Mouse (Mus musculus): ENCODE data around the gene Rslcan18. TPM values are rescaled to one million over a fixed set of nuclear protein-coding genes. Genes with fewer than 3 reads are reported as not detected.
A peak's percentile ranks its signal among the peaks of the same experiment; 100 is the strongest.
"Not testable (repeated sequence)": the region's sequence is repeated elsewhere in the genome, so short reads cannot be mapped to it uniquely, and the experiment has no call there.

Rslcan18 gene
- polyA plus RNA-seq (2015; fragmentation: Nextera tagmentation; extraction: Ambion mirVana) = 0.10 TPM in 1 of 2 replicates, not detected in the other

GRCm38 (mm10) chr13:67116163-67116562 is at the start of gene Rslcan18:
Gene Rslcan18, minus strand, starts transcription at chr13:67116263.
- not testable (repeated sequence) for H3K4me2 ChIP-seq (ENCODE audit: low read length); H3K36me3 ChIP-seq (ENCODE audit: control insufficient read depth, insufficient read depth); H3K9me3 ChIP-seq (ENCODE audit: control insufficient read depth, low read length); H3K27me3 ChIP-seq (replicated peaks; ENCODE audit: control insufficient read depth, insufficient read depth, low read length); H3K4me3 ChIP-seq (replicated peaks; ENCODE audit: low read length); H3K9ac ChIP-seq (replicated peaks; ENCODE audit: low read depth, low read length); ATAC-seq; H3K4me1 ChIP-seq (replicated peaks; ENCODE audit: control insufficient read depth, insufficient read depth, low read length); H3K27ac ChIP-seq (ENCODE audit: low read length)
- WGBS = 93% methylated on average over 8 of the region's 8 CpGs

GRCm38 (mm10) chr13:67128038-67128721 is 12.1 kb upstream of the Rslcan18 start:
- Histone ChIP-seq H3K4me2 (ENCODE audit: low read length) (peak overlapping the region; percentile 82), H3K9ac (replicated peaks; ENCODE audit: low read depth, low read length) (peak overlapping the region; percentile 66), H3K4me1 (replicated peaks; ENCODE audit: control insufficient read depth, insufficient read depth, low read length) (0 out of 2 replicates have a peak, but pooled peaks cover 5% of the 10 kb centered on the region), H3K4me3 (replicated peaks; ENCODE audit: low read length) (peak overlapping the region; percentile 77), H3K9me3 (ENCODE audit: control insufficient read depth, low read length) (no peaks in the 10 kb centered on the region), H3K36me3 (ENCODE audit: control insufficient read depth, insufficient read depth) (no peaks in the 10 kb centered on the region), H3K27me3 (replicated peaks; ENCODE audit: control insufficient read depth, insufficient read depth, low read length) (no peaks in the 10 kb centered on the region), H3K27ac (ENCODE audit: low read length) (peak overlapping the region; percentile 47; the same call in 1 of the 2 replicates)
- ATAC-seq = peak; percentile 99
- 1% methylated on average over 18 of the region's 18 CpGs for WGBS

GRCm38 (mm10) chr13:67127507-67127906 is 11.4 kb upstream of the Rslcan18 start:
- not testable (repeated sequence) for H3K9ac ChIP-seq (replicated peaks; ENCODE audit: low read depth, low read length)
- ATAC-seq = peak; percentile 17

GRCm38 (mm10) chr13:67124460-67124859 is 8.4 kb upstream of the Rslcan18 start:
- H3K9ac ChIP-seq (replicated peaks; ENCODE audit: low read depth, low read length) = no peak overlapping the region
- H3K27ac ChIP-seq (ENCODE audit: low read length) = no peak overlapping the region
- H3K4me3 ChIP-seq (replicated peaks; ENCODE audit: low read length) = no peak overlapping the region
- no peaks in the 10 kb centered on the region for H3K27me3 ChIP-seq (replicated peaks; ENCODE audit: control insufficient read depth, insufficient read depth, low read length)
- 0 out of 2 replicates have a peak, but pooled peaks cover 5% of the 10 kb centered on the region for H3K4me1 ChIP-seq (replicated peaks; ENCODE audit: control insufficient read depth, insufficient read depth, low read length)
- H3K36me3 ChIP-seq (ENCODE audit: control insufficient read depth, insufficient read depth) = no peaks in the 10 kb centered on the region
- no peaks in the 10 kb centered on the region for H3K9me3 ChIP-seq (ENCODE audit: control insufficient read depth, low read length)
- ATAC-seq = no peak
- whole genome bisulfite sequencing = 92% methylated on average over 1 of the region's 1 CpGs
- no peak overlapping the region for H3K4me2 ChIP-seq (ENCODE audit: low read length)

More at GRCm38 (mm10) chr13:67127507-67127906, 11.4 kb upstream of the Rslcan18 start:
- not testable (repeated sequence) for H3K4me3 ChIP-seq (replicated peaks; ENCODE audit: low read length); H3K4me2 ChIP-seq (ENCODE audit: low read length); H3K36me3 ChIP-seq (ENCODE audit: control insufficient read depth, insufficient read depth); H3K27me3 ChIP-seq (replicated peaks; ENCODE audit: control insufficient read depth, insufficient read depth, low read length); H3K27ac ChIP-seq (ENCODE audit: low read length); H3K9me3 ChIP-seq (ENCODE audit: control insufficient read depth, low read length); H3K4me1 ChIP-seq (replicated peaks; ENCODE audit: control insufficient read depth, insufficient read depth, low read length)
- 78% methylated on average over 10 of the region's 10 CpGs for WGBS

- H3K4me1 ChIP-seq (replicated peaks; ENCODE audit: control insufficient read depth, insufficient read depth, low read length); H3K9ac ChIP-seq (replicated peaks; ENCODE audit: low read depth, low read length); H3K27ac ChIP-seq (ENCODE audit: low read length); H3K4me3 ChIP-seq (replicated peaks; ENCODE audit: low read length); H3K27me3 ChIP-seq (replicated peaks; ENCODE audit: control insufficient read depth, insufficient read depth, low read length); H3K36me3 ChIP-seq (ENCODE audit: control insufficient read depth, insufficient read depth); H3K9me3 ChIP-seq (ENCODE audit: control insufficient read depth, low read length); H3K4me2 ChIP-seq (ENCODE audit: low read length); ATAC-seq: not testable (repeated sequence)
Measured at GRCm38 (mm10) chr13:67121360-67121759, 5.3 kb upstream of the Rslcan18 start, which contains the start of gene Zfp759. Gene Zfp759, plus strand, starts transcription at chr13:67121660.

GRCm38 (mm10) chr13:67113287-67113686 is 2.8 kb downstream of the Rslcan18 start:
- Histone ChIP-seq H3K27me3 (replicated peaks; ENCODE audit: control insufficient read depth, insufficient read depth, low read length) (no peaks in the 10 kb centered on the region), H3K4me1 (replicated peaks; ENCODE audit: control insufficient read depth, insufficient read depth, low read length) (no peaks in the 10 kb centered on the region), H3K27ac (ENCODE audit: low read length) (no peak overlapping the region), H3K9me3 (ENCODE audit: control insufficient read depth, low read length) (no peaks in the 10 kb centered on the region), H3K36me3 (ENCODE audit: control insufficient read depth, insufficient read depth) (no peaks in the 10 kb centered on the region), H3K9ac (replicated peaks; ENCODE audit: low read depth, low read length) (no peak overlapping the region), H3K4me3 (replicated peaks; ENCODE audit: low read length) (no peak overlapping the region), H3K4me2 (ENCODE audit: low read length) (no peak overlapping the region)
- no peak for ATAC-seq
- WGBS = 94% methylated on average over 2 of the region's 2 CpGs

GRCm38 (mm10) chr13:67112096-67112495 is 4.0 kb downstream of the Rslcan18 start:
- Histone ChIP-seq H3K9ac (replicated peaks; ENCODE audit: low read depth, low read length) (no peak overlapping the region), H3K36me3 (ENCODE audit: control insufficient read depth, insufficient read depth) (no peaks in the 10 kb centered on the region), H3K4me2 (ENCODE audit: low read length) (no peak overlapping the region), H3K4me3 (replicated peaks; ENCODE audit: low read length) (no peak overlapping the region), H3K27me3 (replicated peaks; ENCODE audit: control insufficient read depth, insufficient read depth, low read length) (no peaks in the 10 kb centered on the region), H3K4me1 (replicated peaks; ENCODE audit: control insufficient read depth, insufficient read depth, low read length) (peaks cover 6% of the 10 kb centered on the region), H3K9me3 (ENCODE audit: control insufficient read depth, low read length) (no peaks in the 10 kb centered on the region), H3K27ac (ENCODE audit: low read length) (no peak overlapping the region)
- 82% methylated on average over 12 of the region's 12 CpGs for WGBS
- ATAC-seq = no peak

- peak; percentile 65 for ATAC-seq
- 3% methylated on average over 9 of the region's 9 CpGs for WGBS
- H3K4me1 ChIP-seq (replicated peaks; ENCODE audit: control insufficient read depth, insufficient read depth, low read length) = peaks cover 6% of the 10 kb centered on the region
- no peaks in the 10 kb centered on the region for H3K27me3 ChIP-seq (replicated peaks; ENCODE audit: control insufficient read depth, insufficient read depth, low read length)
- peak overlapping the region; percentile 54 for H3K4me2 ChIP-seq (ENCODE audit: low read length)
- peak overlapping the region; percentile 66 for H3K4me3 ChIP-seq (replicated peaks; ENCODE audit: low read length)
- no peaks in the 10 kb centered on the region for H3K9me3 ChIP-seq (ENCODE audit: control insufficient read depth, low read length)
- H3K9ac ChIP-seq (replicated peaks; ENCODE audit: low read depth, low read length) = 0 out of 2 replicates have a peak overlapping the region, but pooled peaks have one; percentile 23
- H3K36me3 ChIP-seq (ENCODE audit: control insufficient read depth, insufficient read depth) = no peaks in the 10 kb centered on the region
- no peak overlapping the region for H3K27ac ChIP-seq (ENCODE audit: low read length)
Measured at GRCm38 (mm10) chr13:67108821-67109206, 7.2 kb downstream of the Rslcan18 start.

- Histone ChIP-seq H3K36me3 (ENCODE audit: control insufficient read depth, insufficient read depth) (no peaks in the 10 kb centered on the region), H3K27me3 (replicated peaks; ENCODE audit: control insufficient read depth, insufficient read depth, low read length) (no peaks in the 10 kb centered on the region), H3K4me2 (ENCODE audit: low read length) (peak within 1 kb of the TSS; percentile 71), H3K9me3 (ENCODE audit: control insufficient read depth, low read length) (no peaks in the 10 kb centered on the region), H3K9ac (replicated peaks; ENCODE audit: low read depth, low read length) (peak within 1 kb of the TSS; percentile 56), H3K4me1 (replicated peaks; ENCODE audit: control insufficient read depth, insufficient read depth, low read length) (peaks cover 6% of the 10 kb centered on the region), H3K4me3 (replicated peaks; ENCODE audit: low read length) (peak within 1 kb of the TSS; percentile 66), H3K27ac (ENCODE audit: low read length) (no peak within 1 kb of the TSS)
- under 1% methylated on average over 17 of the region's 17 CpGs for WGBS
- ATAC-seq = peak; percentile 99
Measured at GRCm38 (mm10) chr13:67108194-67108820, 7.8 kb downstream of the Rslcan18 start, which contains the start of gene Gm28557. Gene Gm28557, minus strand, starts transcription at chr13:67108604.
